Mouse (Mus musculus): ENCODE data around the gene Mcam.

- no peak for TF ChIP-seq GATA1 (IDR thresholded peaks at IDR 0.05; ENCODE audit: borderline replicate concordance, low read length)
- no peak for TF ChIP-seq FLI1 (IDR thresholded peaks at IDR 0.05; ENCODE audit: low read length)
Observed at GRCm38 (mm10) chr9:44181537-44181936, 47.3 kb downstream of the Mcam start.

Data from megakaryocyte, embryonic 14.5 days (primary cell).